Mouse (Mus musculus) embryonic fibroblast, embryonic 13.5 days (primary cell): Measurements from ENCODE around the gene Fblim1.

Source experiments
- CTCF ChIP-seq: IDR thresholded peaks from 2 replicates; pipeline ENCODE4 v1.5.1; 2011; ENCODE audit warnings: mild to moderate bottlenecking, control low read depth, low read length, moderate library complexity, borderline replicate concordance; ENCODE audit not compliant: insufficient read depth
- POLR2A ChIP-seq: IDR thresholded peaks from 2 replicates; pipeline ENCODE4 v1.6.1; 2011; ENCODE audit warnings: low read depth, mild to moderate bottlenecking, control low read depth, low read length, moderate library complexity

DNA sequence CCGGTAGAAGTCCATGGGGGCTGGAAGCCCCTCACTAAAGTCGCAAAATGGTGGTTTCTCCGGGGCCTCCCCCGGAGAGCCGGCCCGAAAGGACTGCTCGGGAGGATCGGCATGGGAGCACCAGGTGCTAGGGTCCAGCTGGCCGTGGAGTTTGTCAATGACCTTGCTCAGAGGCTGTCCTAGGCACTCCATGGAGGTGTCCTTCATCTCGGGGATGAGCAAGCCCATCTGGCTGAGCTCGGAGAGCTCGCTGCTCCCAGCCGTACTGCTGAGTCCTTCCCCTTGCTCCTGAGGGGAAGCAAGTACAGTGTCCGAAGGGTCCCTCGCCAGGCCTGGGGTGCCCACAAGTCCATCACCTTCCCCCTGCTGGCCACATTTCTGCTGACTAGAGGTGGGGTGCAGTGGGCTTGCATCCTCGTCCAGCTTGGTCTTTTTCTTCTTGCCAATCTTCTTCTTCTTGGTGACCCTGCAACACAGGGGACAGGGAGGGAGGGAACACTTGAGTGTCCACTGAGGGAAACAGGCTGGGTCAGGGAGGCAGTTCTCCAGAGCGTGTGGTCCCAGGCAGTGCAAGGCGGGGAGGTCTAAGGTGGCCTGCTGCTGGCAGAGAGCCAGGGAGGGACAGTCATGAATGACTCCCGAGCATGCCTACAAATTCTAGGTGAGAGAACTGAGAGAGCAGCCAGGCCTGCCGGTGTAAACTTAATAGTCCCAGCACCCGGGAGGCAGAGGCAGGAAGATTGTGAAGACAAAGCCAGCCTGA is 26.4 kb upstream of the Fblim1 start:
- TF ChIP-seq POLR2A (no peak), CTCF (no peak)
